Mouse (Mus musculus): ENCODE measurements around the gene Fmnl1.

Gene Fmnl1

DNA sequence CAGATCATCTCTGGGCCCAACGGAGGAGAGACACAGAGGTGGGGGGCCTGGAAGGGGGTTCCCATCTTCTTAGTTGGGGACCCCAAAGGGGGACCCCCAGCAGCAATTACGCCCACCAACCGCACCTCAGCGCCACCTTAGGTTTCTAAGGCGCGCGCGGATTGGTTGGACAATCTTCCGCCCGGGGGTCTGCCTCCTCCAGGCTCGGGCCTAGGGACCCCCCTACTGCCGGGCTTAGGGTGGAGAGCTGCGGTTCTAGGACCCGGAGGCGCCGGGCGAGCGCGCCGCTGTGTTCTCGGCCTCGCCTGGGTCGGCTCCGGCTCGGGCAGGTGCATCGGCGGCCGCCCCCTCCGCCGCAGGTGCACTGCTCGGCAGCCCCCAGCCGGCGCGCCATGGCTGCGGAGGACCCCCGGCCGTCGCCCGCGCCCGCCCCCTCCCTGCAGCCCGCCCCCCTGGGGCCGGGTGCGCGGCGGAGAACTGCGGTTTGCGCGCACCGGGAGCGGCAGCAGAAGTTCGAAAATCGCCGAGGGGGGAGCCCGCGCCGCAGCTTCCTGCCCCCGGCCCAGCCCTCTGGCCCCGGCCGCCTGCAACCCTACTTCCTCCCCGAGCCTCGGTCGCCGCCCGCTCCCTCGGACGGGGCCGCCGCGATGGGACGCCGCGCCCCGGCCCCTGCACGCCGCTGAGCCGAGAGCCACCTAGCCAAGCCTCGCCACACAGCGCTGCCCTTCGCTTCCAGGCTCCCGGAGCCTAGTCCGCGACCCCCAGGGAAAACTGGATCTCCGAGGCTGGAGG lies at the start of gene Fmnl1:
Gene Fmnl1, plus strand, starts transcription at position 614 of the 792 bp plus-strand sequence.
- DNase-seq (ENCODE audit: low read depth, low spot score): peak; percentile 73
- no peaks in the 10 kb centered on the region for H3K36me3 ChIP-seq (ENCODE audit: control insufficient read depth, insufficient read depth, low read length, poor library complexity, severe bottlenecking)
- H3K27me3 ChIP-seq (ENCODE audit: control insufficient read depth, insufficient read depth, low read length, poor library complexity, severe bottlenecking): no peaks in the 10 kb centered on the region

DNA sequence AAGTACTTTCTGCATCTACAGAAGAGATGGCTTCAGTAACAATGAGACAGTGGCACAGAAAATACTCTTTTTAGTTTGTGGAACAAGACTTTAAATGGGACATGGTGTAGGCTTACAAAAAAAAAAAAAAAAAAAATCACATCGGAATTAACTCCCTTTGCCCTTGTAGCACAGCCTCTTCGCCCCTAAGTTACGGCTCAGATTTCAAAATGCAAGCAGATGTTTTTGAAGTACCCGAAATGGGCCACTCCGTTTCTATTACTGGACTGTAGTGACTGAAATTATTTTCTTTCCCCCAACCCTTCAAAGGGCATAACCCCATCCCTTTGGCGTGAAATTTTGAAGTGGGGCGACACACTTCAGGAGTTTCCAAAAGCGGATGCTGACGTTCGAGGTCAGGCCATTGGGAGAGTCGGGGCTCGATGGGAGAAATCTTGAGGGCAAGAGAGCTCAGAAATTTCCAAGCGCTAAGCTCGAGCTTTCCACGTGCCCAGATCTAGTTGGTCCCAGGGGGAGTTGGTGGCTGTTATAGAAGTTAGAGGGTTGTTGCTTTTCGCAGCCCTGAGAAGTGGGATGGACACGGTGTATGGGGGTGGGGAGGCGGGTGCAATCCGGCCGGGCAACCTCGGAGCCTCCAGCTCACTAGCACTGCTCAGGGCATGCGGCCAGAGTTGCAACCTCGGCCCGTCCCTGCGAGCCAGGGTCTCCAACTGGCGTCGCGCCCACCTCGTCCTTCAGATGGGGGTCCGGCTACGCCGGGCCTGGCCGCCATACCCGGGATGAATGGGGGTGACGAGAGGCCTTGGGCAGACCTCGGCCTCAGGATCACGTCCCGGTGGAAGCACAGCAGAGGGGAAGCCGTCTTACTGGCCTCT lies 39.0 kb upstream of the Fmnl1 start, which contains the start of gene Hexim2:
Gene Hexim2, plus strand, starts transcription at position 729 of the 875 bp plus-strand sequence.
- peak; percentile 67 for DNase-seq (ENCODE audit: low read depth, low spot score)
- Histone ChIP-seq H3K27me3 (ENCODE audit: control insufficient read depth, insufficient read depth, low read length, poor library complexity, severe bottlenecking) (no peaks in the 10 kb centered on the region), H3K36me3 (ENCODE audit: control insufficient read depth, insufficient read depth, low read length, poor library complexity, severe bottlenecking) (no peaks in the 10 kb centered on the region)

- H3K27me3 ChIP-seq (ENCODE audit: control insufficient read depth, insufficient read depth, low read length, poor library complexity, severe bottlenecking): no peaks in the 10 kb centered on the region
- no peaks in the 10 kb centered on the region for H3K36me3 ChIP-seq (ENCODE audit: control insufficient read depth, insufficient read depth, low read length, poor library complexity, severe bottlenecking)
- peak; percentile 100 for DNase-seq (ENCODE audit: low read depth, low spot score)
These were observed 38.1 kb upstream of the Fmnl1 start for GRCm38 (mm10) chr11:103132576-103133455.

- DNase-seq (ENCODE audit: low read depth, low spot score): peak; percentile 20
- no peaks in the 10 kb centered on the region for H3K27me3 ChIP-seq (ENCODE audit: control insufficient read depth, insufficient read depth, low read length, poor library complexity, severe bottlenecking)
- no peaks in the 10 kb centered on the region for H3K36me3 ChIP-seq (ENCODE audit: control insufficient read depth, insufficient read depth, low read length, poor library complexity, severe bottlenecking)
These were observed 37.3 kb upstream of the Fmnl1 start for GRCm38 (mm10) chr11:103133456-103134185.

GRCm38 (mm10) chr11:103134221-103134620 lies 36.7 kb upstream of the Fmnl1 start:
- Histone ChIP-seq H3K27me3 (ENCODE audit: control insufficient read depth, insufficient read depth, low read length, poor library complexity, severe bottlenecking) (no peaks in the 10 kb centered on the region), H3K36me3 (ENCODE audit: control insufficient read depth, insufficient read depth, low read length, poor library complexity, severe bottlenecking) (no peaks in the 10 kb centered on the region)
- no peak for DNase-seq (ENCODE audit: low read depth, low spot score)

- H3K36me3 ChIP-seq (ENCODE audit: control insufficient read depth, insufficient read depth, low read length, poor library complexity, severe bottlenecking): no peaks in the 10 kb centered on the region
These were observed 34.8 kb upstream of the Fmnl1 start for GRCm38 (mm10) chr11:103136039-103136577.

GRCm38 (mm10) chr11:103139951-103140762 lies 30.8 kb upstream of the Fmnl1 start:
- DNase-seq (ENCODE audit: low read depth, low spot score): no peak
- Histone ChIP-seq H3K27me3 (ENCODE audit: control insufficient read depth, insufficient read depth, low read length, poor library complexity, severe bottlenecking) (no peaks in the 10 kb centered on the region), H3K36me3 (ENCODE audit: control insufficient read depth, insufficient read depth, low read length, poor library complexity, severe bottlenecking) (no peaks in the 10 kb centered on the region)

More at GRCm38 (mm10) chr11:103136039-103136577, 34.8 kb upstream of the Fmnl1 start:
- H3K27me3 ChIP-seq (ENCODE audit: control insufficient read depth, insufficient read depth, low read length, poor library complexity, severe bottlenecking): no peaks in the 10 kb centered on the region
- no peak for DNase-seq (ENCODE audit: low read depth, low spot score)

DNA sequence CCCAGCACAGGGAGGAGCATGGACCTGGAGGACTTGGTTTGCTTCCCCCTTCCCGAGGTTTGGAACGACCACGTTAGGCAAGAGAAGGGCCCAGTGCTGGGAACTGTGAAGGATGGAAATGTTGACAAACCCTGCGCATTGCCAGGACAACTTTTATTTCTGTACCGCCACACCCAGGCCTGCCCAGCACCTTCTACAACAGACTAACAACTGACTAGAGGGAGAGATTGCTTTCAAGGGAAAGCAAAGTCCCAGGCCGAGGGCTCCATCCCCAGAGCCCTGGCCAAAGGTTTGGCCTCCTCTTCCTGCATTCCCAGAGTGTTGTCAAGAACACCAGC lies 30.2 kb upstream of the Fmnl1 start:
- H3K27me3 ChIP-seq (ENCODE audit: control insufficient read depth, insufficient read depth, low read length, poor library complexity, severe bottlenecking): no peaks in the 10 kb centered on the region
- H3K36me3 ChIP-seq (ENCODE audit: control insufficient read depth, insufficient read depth, low read length, poor library complexity, severe bottlenecking): no peaks in the 10 kb centered on the region
- DNase-seq (ENCODE audit: low read depth, low spot score): no peak

DNA sequence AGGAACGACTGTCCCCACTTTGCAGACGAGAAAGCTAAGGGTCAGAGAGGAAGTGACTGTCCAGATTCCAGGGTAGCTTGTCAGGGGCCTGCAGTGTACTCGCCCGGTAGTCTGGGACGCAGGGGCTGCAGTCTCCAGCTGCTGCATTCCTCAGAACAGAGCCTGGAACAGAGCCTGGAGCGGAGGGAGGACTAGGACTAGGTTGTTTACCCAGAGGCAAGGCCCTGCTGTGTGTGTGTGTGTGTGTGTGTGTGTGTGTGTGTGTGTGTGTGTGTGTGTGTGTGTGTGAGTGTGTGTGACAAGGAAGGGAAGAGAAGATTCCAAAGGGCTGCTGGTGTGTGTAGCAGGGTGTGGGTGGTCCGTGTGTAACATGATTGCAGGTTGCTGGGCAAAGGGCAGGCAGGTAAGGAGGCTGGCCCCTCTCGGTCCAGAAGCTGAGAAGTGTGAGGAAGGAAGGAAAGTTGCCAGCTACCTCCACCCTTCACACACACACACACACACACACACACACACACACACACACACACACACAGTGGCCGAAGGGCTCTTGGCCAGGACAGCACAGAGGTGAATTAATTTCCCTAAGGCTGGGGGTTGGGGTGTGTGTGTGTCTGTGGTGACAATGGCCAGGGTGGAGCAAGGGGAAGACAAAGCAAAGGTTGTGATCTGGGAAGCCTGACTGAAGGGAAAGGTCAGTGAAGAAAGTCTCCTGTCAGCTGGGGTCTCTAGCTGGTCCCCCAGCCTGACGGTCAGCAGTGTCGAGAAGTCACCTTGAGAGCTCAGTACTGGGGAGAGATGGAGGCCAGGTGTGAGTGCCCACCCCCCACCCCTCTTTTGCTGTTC lies 29.6 kb upstream of the Fmnl1 start:
- H3K36me3 ChIP-seq (ENCODE audit: control insufficient read depth, insufficient read depth, low read length, poor library complexity, severe bottlenecking): no peaks in the 10 kb centered on the region
- H3K27me3 ChIP-seq (ENCODE audit: control insufficient read depth, insufficient read depth, low read length, poor library complexity, severe bottlenecking): no peaks in the 10 kb centered on the region
- DNase-seq (ENCODE audit: low read depth, low spot score): no peak

DNA sequence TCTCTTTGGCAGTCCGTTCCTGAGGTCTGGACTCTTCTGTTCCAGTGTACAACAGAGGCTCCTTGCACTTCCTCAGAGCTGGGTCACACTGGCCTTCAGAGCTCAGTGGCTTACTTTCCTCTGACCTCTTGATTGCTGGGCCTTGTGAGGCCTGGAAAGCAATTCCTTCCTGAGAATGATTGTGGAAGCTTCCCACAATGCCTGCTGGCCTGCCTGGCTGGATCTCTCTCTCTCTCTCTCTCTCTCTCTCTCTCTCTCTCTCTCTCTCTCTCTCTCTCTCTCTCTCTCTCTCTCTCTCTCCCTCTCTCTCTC lies 29.0 kb upstream of the Fmnl1 start:
- DNase-seq (ENCODE audit: low read depth, low spot score): no peak
- H3K36me3 ChIP-seq (ENCODE audit: control insufficient read depth, insufficient read depth, low read length, poor library complexity, severe bottlenecking): no peaks in the 10 kb centered on the region

GRCm38 (mm10) chr11:103142441-103143182 lies 28.3 kb upstream of the Fmnl1 start:
- no peaks in the 10 kb centered on the region for H3K36me3 ChIP-seq (ENCODE audit: control insufficient read depth, insufficient read depth, low read length, poor library complexity, severe bottlenecking)
- peak; percentile 44 for DNase-seq (ENCODE audit: low read depth, low spot score)
- no peaks in the 10 kb centered on the region for H3K27me3 ChIP-seq (ENCODE audit: control insufficient read depth, insufficient read depth, low read length, poor library complexity, severe bottlenecking)

More for the DNA sequence above, 29.0 kb upstream of the Fmnl1 start:
- no peaks in the 10 kb centered on the region for H3K27me3 ChIP-seq (ENCODE audit: control insufficient read depth, insufficient read depth, low read length, poor library complexity, severe bottlenecking)
